Mouse (Mus musculus) stomach, postnatal 0 days (tissue): ENCODE measurements at regions not wholly inside any gene's neighbourhood (a gene's known extent, or its start where the extent isn't known, plus 50 kb on each side); places are given as distances from the start of the nearest gene placed in this dataset.

Source experiments
- ATAC-seq: fragments of 200-750 bp; cut with Nextera tagmentation; 2 replicates; pipeline ENCODE4 v1.8.0; 2017; ENCODE audit not compliant: low FRiP score, low TSS enrichment
- DNase-seq: peaks from one replicate; pipeline ENCODE4 v3.0.0-alpha.2; 2016; ENCODE audit warnings: low spot score
- H3K27ac ChIP-seq: fragments of 300-500 bp; sonication (generic); replicated peaks from 2 replicates; pipeline ENCODE4 v1.5.1; 2014; ENCODE audit warnings: mild to moderate bottlenecking, control low read depth
- H3K27me3 ChIP-seq: fragments of 300-500 bp; sonication (generic); 2 replicates; pipeline ENCODE4 v1.6.1; 2014; ENCODE audit warnings: low read length; ENCODE audit not compliant: control insufficient read depth, insufficient read depth
- H3K36me3 ChIP-seq: fragments of 300-500 bp; sonication (generic); 2 replicates; pipeline ENCODE4 v1.6.1; 2014; ENCODE audit warnings: low read length, mixed read lengths; ENCODE audit not compliant: control insufficient read depth, insufficient read depth
- H3K4me1 ChIP-seq: fragments of 300-500 bp; sonication (generic); replicated peaks from 2 replicates; pipeline ENCODE4 v1.6.1; 2014; ENCODE audit warnings: antibody characterized with exemption; ENCODE audit not compliant: control insufficient read depth, insufficient read depth
- H3K4me2 ChIP-seq: fragments of 300-500 bp; sonication (generic); replicated peaks from 2 replicates; pipeline ENCODE4 v1.6.1; 2014; ENCODE audit warnings: low read depth, mild to moderate bottlenecking, control low read depth, moderate library complexity
- H3K4me3 ChIP-seq: fragments of 300-500 bp; sonication (generic); 2 replicates; pipeline ENCODE4 v1.5.1; 2014; ENCODE audit warnings: low read depth, low read length, control low read depth
- H3K9ac ChIP-seq: fragments of 300-500 bp; sonication (generic); 2 replicates; pipeline ENCODE4 v1.6.1; 2014; ENCODE audit warnings: mild to moderate bottlenecking, low read length, control low read depth, mixed read lengths
- H3K9me3 ChIP-seq: fragments of 300-500 bp; sonication (generic); 2 replicates; pipeline ENCODE4 v1.6.1; 2016; ENCODE audit warnings: low read length; ENCODE audit not compliant: control insufficient read depth
- CTCF ChIP-seq: IDR thresholded peaks from 2 replicates; pipeline ENCODE4 v1.5.1; 2016; ENCODE audit warnings: antibody characterized with exemption, low read depth, mild to moderate bottlenecking, moderate library complexity
- EP300 ChIP-seq: optimal IDR thresholded peaks from 2 replicates; pipeline ENCODE3; 2016; ENCODE audit warnings: antibody characterized with exemption
- WGBS: fragments of 180-500 bp; shearing (Covaris S2); extraction: QIAGEN DNeasy Blood & Tissue Kit; methylation state at CpG from one replicate; pipeline ENCODE4 v1.1.7; 2014; 5-methylcytosine and 5-hydroxymethylcytosine counted together

DNA sequence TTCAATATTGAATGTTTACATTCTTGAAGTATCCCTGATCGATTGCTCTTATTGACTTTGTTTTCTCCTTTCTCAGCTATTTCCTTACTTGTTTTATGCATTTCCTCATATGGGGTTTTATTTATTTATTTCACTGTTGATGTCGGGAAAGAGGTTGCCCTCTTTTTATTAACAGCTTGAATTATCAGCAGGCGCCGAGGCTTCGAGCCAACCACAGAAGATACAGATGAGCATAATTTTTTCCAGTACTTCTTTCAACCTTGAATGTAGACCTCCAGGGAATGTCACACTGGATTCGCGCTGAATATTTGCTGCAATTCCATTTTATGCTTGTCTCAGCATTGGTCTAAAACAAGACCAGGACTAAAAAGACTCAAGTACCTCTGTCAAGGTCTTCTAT is 183.4 kb upstream of the Cntn6 start:
- Histone ChIP-seq H3K27ac (no peak overlapping the region), H3K9me3 (no peaks in the 10 kb centered on the region), H3K4me3 (no peak overlapping the region), H3K9ac (no peak overlapping the region), H3K27me3 (no peaks in the 10 kb centered on the region), H3K36me3 (no peaks in the 10 kb centered on the region), H3K4me2 (no peak overlapping the region), H3K4me1 (no peaks in the 10 kb centered on the region)
- no peak for ATAC-seq
- no peak for TF ChIP-seq CTCF
- TF ChIP-seq EP300: no peak
- WGBS: 57% methylated on average over 7 of the region's 7 CpGs
- no peak for DNase-seq

DNA sequence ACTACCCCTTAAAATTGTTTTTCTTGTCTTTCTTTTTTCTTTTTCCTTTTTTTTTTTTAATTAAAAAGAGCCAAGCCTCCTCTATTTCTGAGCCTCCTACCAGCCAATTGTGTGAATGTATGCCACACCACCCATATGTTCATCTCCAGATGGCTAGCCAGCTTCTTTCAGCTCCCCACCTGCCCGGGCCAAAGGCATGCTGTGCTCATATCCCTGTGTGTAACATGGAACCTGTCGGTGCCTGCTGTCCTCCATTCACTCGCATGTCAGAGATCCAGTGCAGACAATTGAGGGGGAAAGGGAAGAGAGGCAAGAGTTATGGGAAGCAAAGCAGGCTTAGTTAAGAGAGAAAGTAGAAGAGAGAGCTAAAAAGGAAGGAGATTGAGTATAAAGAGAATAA is 179.6 kb upstream of the Cntn6 start:
- no peak overlapping the region for H3K9ac ChIP-seq
- 64% methylated on average over 3 of the region's 3 CpGs for WGBS
- no peak overlapping the region for H3K27ac ChIP-seq
- H3K27me3 ChIP-seq: no peaks in the 10 kb centered on the region
- H3K4me3 ChIP-seq: no peak overlapping the region
- no peaks in the 10 kb centered on the region for H3K4me1 ChIP-seq
- DNase-seq: no peak
- TF ChIP-seq EP300 (no peak), CTCF (no peak)
- no peak for ATAC-seq
- H3K36me3 ChIP-seq: no peaks in the 10 kb centered on the region
- no peak overlapping the region for H3K4me2 ChIP-seq
- H3K9me3 ChIP-seq: no peaks in the 10 kb centered on the region

DNA sequence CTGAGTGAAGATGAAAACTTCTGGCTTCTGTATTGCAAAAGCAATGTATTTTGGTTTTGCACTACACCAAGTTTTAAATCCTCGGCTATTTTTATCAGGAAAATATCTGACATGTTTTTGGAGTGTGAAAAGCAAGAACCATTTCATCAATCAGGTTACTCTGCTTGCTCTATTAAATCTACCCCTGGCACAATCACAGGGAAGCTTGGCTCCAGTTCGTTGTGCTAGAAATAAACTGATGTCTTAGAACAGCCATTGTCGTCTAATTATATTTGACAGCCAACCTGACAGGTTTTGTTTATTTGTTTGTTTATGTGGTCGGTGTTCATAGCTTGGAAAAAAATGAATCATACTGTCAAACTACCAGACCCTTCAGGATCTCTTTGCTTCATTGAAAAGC is 174.1 kb upstream of the Cntn6 start:
- 66% methylated on average over 4 of the region's 4 CpGs for WGBS

DNA sequence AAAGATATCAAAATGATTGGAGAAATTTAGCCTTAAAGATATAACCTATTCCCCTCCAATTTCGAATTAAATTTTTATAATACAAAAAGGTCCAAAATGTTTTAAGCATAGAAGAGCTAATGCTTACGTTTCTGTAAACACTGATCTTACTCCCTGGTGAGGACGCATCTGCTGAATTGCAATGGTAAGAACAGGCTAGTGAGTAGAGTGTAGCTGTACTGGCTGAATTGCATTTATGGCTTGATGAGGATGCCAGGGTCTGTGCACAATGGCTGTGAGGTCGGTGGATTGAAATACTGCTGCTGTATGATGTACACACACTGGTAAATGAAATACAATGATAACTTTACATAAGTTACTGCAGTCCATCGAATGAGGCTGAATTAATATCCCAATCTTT is 170.4 kb upstream of the Cntn6 start:
- H3K4me2 ChIP-seq: no peak overlapping the region

More for the DNA sequence above, 174.1 kb upstream of the Cntn6 start:
- Histone ChIP-seq H3K27ac (no peak overlapping the region), H3K27me3 (no peaks in the 10 kb centered on the region), H3K4me3 (no peak overlapping the region), H3K36me3 (no peaks in the 10 kb centered on the region), H3K4me1 (no peaks in the 10 kb centered on the region), H3K9me3 (no peaks in the 10 kb centered on the region), H3K9ac (no peak overlapping the region), H3K4me2 (no peak overlapping the region)
- TF ChIP-seq EP300 (no peak), CTCF (no peak)
- ATAC-seq: no peak
- no peak for DNase-seq

DNA sequence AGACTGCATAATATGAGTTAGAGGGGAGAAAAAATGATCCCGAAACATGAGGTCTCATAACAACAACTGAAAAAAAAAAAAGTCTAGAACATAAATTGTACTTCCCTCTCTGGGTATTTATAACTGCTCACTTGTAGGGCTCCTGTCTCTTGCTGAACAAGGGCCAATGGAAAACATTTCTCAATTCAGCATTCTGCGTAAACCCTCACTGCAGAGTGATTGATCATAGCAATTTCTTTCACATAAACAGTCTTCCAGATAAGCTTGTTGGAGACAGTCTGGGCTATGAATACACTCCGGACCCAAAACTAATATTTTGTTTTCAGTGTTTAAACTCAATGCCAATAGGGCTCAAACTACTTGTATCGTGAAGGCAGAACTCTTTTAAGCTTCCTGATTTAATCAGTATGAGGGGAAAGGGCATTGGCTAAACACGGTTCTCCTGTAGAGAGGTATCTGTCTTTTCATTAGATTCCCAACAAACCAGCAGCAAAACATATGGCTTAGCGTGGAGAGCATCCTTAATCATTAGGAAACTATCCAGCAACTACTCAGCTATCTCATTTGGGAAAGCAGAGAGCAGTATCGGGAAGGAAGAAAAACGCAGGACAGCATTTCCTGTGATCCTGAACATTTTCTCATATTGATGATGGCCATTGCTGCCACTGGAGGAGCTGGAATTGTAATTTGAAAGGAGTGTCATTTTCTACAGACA is 153.3 kb upstream of the Cntn6 start:
- TF ChIP-seq EP300 (no peak), CTCF (no peak)
- H3K4me1 ChIP-seq: no peaks in the 10 kb centered on the region
- no peak overlapping the region for H3K4me3 ChIP-seq
- WGBS: 29% methylated on average over 8 of the region's 8 CpGs
- H3K9me3 ChIP-seq: no peaks in the 10 kb centered on the region
- no peak overlapping the region for H3K27ac ChIP-seq
- ATAC-seq: no peak; the same call in 1 of the 2 replicates
- no peak overlapping the region for H3K9ac ChIP-seq
- DNase-seq: no peak
- no peaks in the 10 kb centered on the region for H3K36me3 ChIP-seq
- no peaks in the 10 kb centered on the region for H3K27me3 ChIP-seq
- 0 out of 2 replicates have a peak overlapping the region, but pooled peaks have one; percentile 5 for H3K4me2 ChIP-seq

More for the DNA sequence above, 170.4 kb upstream of the Cntn6 start:
- Histone ChIP-seq H3K4me1 (no peaks in the 10 kb centered on the region), H3K36me3 (no peaks in the 10 kb centered on the region), H3K9me3 (no peaks in the 10 kb centered on the region), H3K9ac (no peak overlapping the region), H3K27ac (no peak overlapping the region), H3K27me3 (no peaks in the 10 kb centered on the region), H3K4me3 (no peak overlapping the region)
- ATAC-seq (no peak), DNase-seq (no peak)
- WGBS: 74% methylated on average over 5 of the region's 5 CpGs
- no peak for TF ChIP-seq CTCF
- no peak for TF ChIP-seq EP300

DNA sequence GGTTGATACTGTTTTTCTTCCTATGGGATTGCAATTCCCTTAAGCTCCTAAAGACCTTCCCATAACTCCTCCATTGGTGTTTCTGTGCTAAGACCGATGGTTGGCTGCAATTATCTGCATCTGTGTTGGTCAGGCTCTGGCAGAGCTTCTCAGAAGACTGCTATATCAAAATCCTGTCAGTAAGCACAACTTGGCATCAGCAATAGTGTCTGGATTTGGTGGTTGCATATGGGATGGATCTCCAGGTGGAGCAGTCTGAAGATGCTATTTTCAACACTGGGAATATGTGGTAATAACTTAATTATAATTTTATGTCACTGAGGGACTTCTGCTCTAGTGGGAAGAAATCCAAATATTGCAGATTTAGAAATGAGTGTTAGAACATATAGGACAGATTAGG is 148.6 kb upstream of the Cntn6 start:
- DNase-seq (no peak), ATAC-seq (no peak)
- no peak overlapping the region for H3K4me3 ChIP-seq
- H3K9me3 ChIP-seq: no peaks in the 10 kb centered on the region
- no peak overlapping the region for H3K9ac ChIP-seq
- no peaks in the 10 kb centered on the region for H3K36me3 ChIP-seq
- H3K4me2 ChIP-seq: no peak overlapping the region
- 57% methylated on average over 1 of the region's 1 CpGs for WGBS
- no peak for TF ChIP-seq CTCF
- TF ChIP-seq EP300: no peak
- H3K27ac ChIP-seq: no peak overlapping the region
- H3K4me1 ChIP-seq: no peaks in the 10 kb centered on the region
- H3K27me3 ChIP-seq: no peaks in the 10 kb centered on the region
